Comparison of ENCODE assay signal across 18 mouse cellular contexts in genomic region chr12:99174979-99175621, GRCm38 (mm10).
A peak's percentile ranks its signal among the peaks of the same experiment; 100 is the strongest.
DNase-seq lines count a peak whose midpoint lies in the region; ATAC-seq lines count a peak whose summit lies in the region.
"Had no signal": no experiment of that assay in that cellular context is flagged by ENCODE, and none has a peak within 500 bp of the region (broad histone marks: within the 10 kb centered on the region; RNA-seq: fewer than 3 reads in every experiment).

No protein-coding gene starts in this region.

- peaks cover 9% of the 10 kb centered on the region for H3K4me1 ChIP-seq in heart, embryonic 12.5 days (replicated peaks)
- H3K4me1 ChIP-seq in forebrain, embryonic 14.5 days (ENCODE audit: control insufficient read depth, insufficient read depth, low read length) = peaks cover 6% of the 10 kb centered on the region; the same call in 1 of the 2 replicates
- H3K4me1 ChIP-seq in midbrain, embryonic 13.5 days (replicated peaks) = peaks cover 13% of the 10 kb centered on the region
- H3K4me1 ChIP-seq: embryonic facial prominence, embryonic 12.5 days; liver, embryonic 13.5 days; neural tube, embryonic 12.5 days; stomach, embryonic 15.5 days had no signal

- no peak for ATAC-seq in heart, embryonic 12.5 days (ENCODE audit: insufficient number of reproducible peaks, low FRiP score)
- peak; percentile 63 for ATAC-seq in forebrain, embryonic 14.5 days
- peak; percentile 81 for ATAC-seq in midbrain, embryonic 13.5 days

- H3K27me3 ChIP-seq in heart, embryonic 12.5 days (replicated peaks) = no peaks in the 10 kb centered on the region
- no peaks in the 10 kb centered on the region for H3K27me3 ChIP-seq in forebrain, embryonic 14.5 days (replicated peaks; ENCODE audit: control insufficient read depth, insufficient read depth, low read length)
- H3K27me3 ChIP-seq in midbrain, embryonic 13.5 days = no peaks in the 10 kb centered on the region
- H3K27me3 ChIP-seq: embryonic facial prominence, embryonic 12.5 days; limb, embryonic 12.5 days; liver, embryonic 13.5 days; neural tube, embryonic 12.5 days; stomach, embryonic 15.5 days had no signal

- no peak for DNase-seq in heart, postnatal 25 days (ENCODE audit: low spot score)
- peak; percentile 15 for DNase-seq in kidney, postnatal 14 days
- DNase-seq in kidney, adult 11 months = no peak
- DNase-seq in forebrain, embryonic 14.5 days (ENCODE audit: low spot score) = peak; percentile 78
- DNase-seq in adrenal gland, postnatal 14 days = no peak
- no peak for DNase-seq in left cerebral cortex, postnatal 14 days (ENCODE audit: low spot score in 2 of 2)
- DNase-seq: adrenal gland, adult 8-10 months; cerebellum, adult 8-10 months; gastrocnemius, postnatal 36 days; liver, embryonic 13.5 days; spleen, adult 18-20 months had no signal

- no peak overlapping the region for H3K27ac ChIP-seq in heart, embryonic 12.5 days (ENCODE audit: poor library complexity, severe bottlenecking)
- H3K27ac ChIP-seq in forebrain, embryonic 14.5 days (ENCODE audit: low read depth, low read length) = peak overlapping the region; percentile 27; the same call in 1 of the 2 replicates
- H3K27ac ChIP-seq in midbrain, embryonic 13.5 days = peak overlapping the region; percentile 77
- H3K27ac ChIP-seq: embryonic facial prominence, embryonic 12.5 days; limb, embryonic 12.5 days; liver, embryonic 13.5 days; neural tube, embryonic 12.5 days; stomach, embryonic 15.5 days had no signal

- no peak overlapping the region for H3K4me3 ChIP-seq in heart, embryonic 12.5 days
- H3K4me3 ChIP-seq in forebrain, embryonic 14.5 days (ENCODE audit: low read depth, low read length) = no peak overlapping the region
- no peak overlapping the region for H3K4me3 ChIP-seq in midbrain, embryonic 13.5 days (replicated peaks)
- H3K4me3 ChIP-seq: embryonic facial prominence, embryonic 12.5 days; limb, embryonic 12.5 days; liver, embryonic 13.5 days; neural tube, embryonic 12.5 days; stomach, embryonic 15.5 days had no signal

- intact Hi-C loops in heart, postnatal 25 days (cut with DNase I) = no loop called here
- intact Hi-C loops in left cerebral cortex, postnatal 14 days (cut with DNase I) = no loop called here

- no peak overlapping the region for H3K4me2 ChIP-seq in heart, embryonic 12.5 days
- H3K4me2 ChIP-seq in forebrain, embryonic 14.5 days (ENCODE audit: low read length) = 0 out of 2 replicates have a peak overlapping the region, but pooled peaks have one; percentile 1
- H3K4me2 ChIP-seq in midbrain, embryonic 13.5 days (replicated peaks) = peak overlapping the region; percentile 3; the same call in 1 of the 2 replicates
- H3K4me2 ChIP-seq: embryonic facial prominence, embryonic 12.5 days; heart, embryonic 11.5 days; limb, embryonic 12.5 days; liver, embryonic 13.5 days; neural tube, embryonic 12.5 days; stomach, embryonic 15.5 days had no signal

- 0 out of 2 replicates have a peak overlapping the region, but pooled peaks have one; percentile 18 for H3K9ac ChIP-seq in heart, embryonic 12.5 days
- H3K9ac ChIP-seq in forebrain, embryonic 14.5 days (ENCODE audit: low read length) = peak overlapping the region; percentile 5; the same call in 1 of the 2 replicates
- no peak overlapping the region for H3K9ac ChIP-seq in midbrain, embryonic 13.5 days (replicated peaks)
- H3K9ac ChIP-seq: embryonic facial prominence, embryonic 12.5 days; limb, embryonic 12.5 days; liver, embryonic 13.5 days; neural tube, embryonic 12.5 days; stomach, embryonic 15.5 days had no signal

- H3K36me3 ChIP-seq in heart, embryonic 12.5 days = no peaks in the 10 kb centered on the region
- no peaks in the 10 kb centered on the region for H3K36me3 ChIP-seq in forebrain, embryonic 14.5 days (ENCODE audit: control insufficient read depth, insufficient read depth, low read length)
- no peaks in the 10 kb centered on the region for H3K36me3 ChIP-seq in midbrain, embryonic 13.5 days
- H3K36me3 ChIP-seq: embryonic facial prominence, embryonic 12.5 days; limb, embryonic 12.5 days; liver, embryonic 13.5 days; neural tube, embryonic 12.5 days; stomach, embryonic 15.5 days had no signal

- H3K9me3 ChIP-seq in heart, embryonic 12.5 days (replicated peaks) = peaks cover 2% of the 10 kb centered on the region
- 0 out of 2 replicates have a peak, but pooled peaks cover 4% of the 10 kb centered on the region for H3K9me3 ChIP-seq in forebrain, embryonic 14.5 days (replicated peaks; ENCODE audit: control insufficient read depth, low read length)
- no peaks in the 10 kb centered on the region for H3K9me3 ChIP-seq in midbrain, embryonic 13.5 days
- H3K9me3 ChIP-seq: limb, embryonic 12.5 days; liver, embryonic 13.5 days; stomach, embryonic 15.5 days had no signal

- 62% methylated on average over 11 of the region's 11 CpGs for WGBS in heart, embryonic 12.5 days
- 35% methylated on average over 11 of the region's 11 CpGs for WGBS in forebrain, embryonic 14.5 days
- 37% methylated on average over 11 of the region's 11 CpGs for WGBS in midbrain, embryonic 13.5 days

Comparison
In these comparisons a context has a peak if more than half of its experiments do, and no peak if none do; other contexts are left out.
1. DNase-seq: peak in kidney, postnatal 14 days (single experiment) and forebrain, embryonic 14.5 days (single experiment); none in heart, postnatal 25 days (single experiment), kidney, adult 11 months (single experiment), adrenal gland, postnatal 14 days (single experiment) and left cerebral cortex, postnatal 14 days (0 of 2).